ENCODE assay signal across 17 mouse cellular contexts in the genomic region with DNA sequence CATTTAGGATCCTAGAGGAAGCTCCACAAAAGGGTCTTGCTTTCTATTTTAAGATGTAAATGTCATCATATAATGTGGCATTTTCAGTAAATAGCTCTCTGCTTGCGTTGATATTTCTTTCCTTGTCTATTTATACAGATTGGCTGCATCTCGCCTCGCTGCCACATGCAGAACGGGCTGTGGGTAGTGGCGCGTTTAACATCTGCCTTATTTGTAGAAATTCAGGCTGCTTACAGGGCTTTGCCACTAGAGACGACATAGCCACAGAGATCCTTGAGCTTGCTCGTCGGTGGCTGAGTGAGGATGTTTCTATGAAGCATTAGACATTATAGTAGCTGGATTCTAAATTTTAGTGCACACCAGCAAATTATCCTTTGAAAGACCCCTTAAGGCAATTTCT. TPM values are rescaled to one million over a fixed set of nuclear protein-coding genes. Genes with fewer than 3 reads are reported as not detected.
A peak's percentile ranks its signal among the peaks of the same experiment; 100 is the strongest.
DNase-seq lines count a peak whose midpoint lies in the region; ATAC-seq and TF ChIP-seq lines count a peak whose summit lies in the region.
"Had no signal": no experiment of that assay in that cellular context is flagged by ENCODE, and none has a peak within 500 bp of the region (broad histone marks: within the 10 kb centered on the region; RNA-seq: fewer than 3 reads in every experiment).

No protein-coding gene starts in this region.

- H3K4me3 ChIP-seq in forebrain, embryonic 15.5 days, result no peak overlapping the region
- H3K4me3 ChIP-seq in forebrain, embryonic 13.5 days, result no peak overlapping the region
- H3K4me3 ChIP-seq in midbrain, embryonic 11.5 days (ENCODE audit: low read depth, low read length), result no peak overlapping the region
- no peak overlapping the region for H3K4me3 ChIP-seq in midbrain, embryonic 10.5 days
- H3K4me3 ChIP-seq in gastrocnemius, adult 2 months, result no peak overlapping the region
- H3K4me3 ChIP-seq: embryonic facial prominence, embryonic 12.5 days; heart, embryonic 15.5 days had no signal

- no peaks in the 10 kb centered on the region for H3K27me3 ChIP-seq in forebrain, embryonic 15.5 days
- no peaks in the 10 kb centered on the region for H3K27me3 ChIP-seq in forebrain, embryonic 13.5 days
- no peaks in the 10 kb centered on the region for H3K27me3 ChIP-seq in midbrain, embryonic 11.5 days (ENCODE audit: control insufficient read depth, insufficient read depth, low read length)
- H3K27me3 ChIP-seq in midbrain, embryonic 10.5 days (ENCODE audit: low read depth, poor library complexity, severe bottlenecking), result no peaks in the 10 kb centered on the region
- H3K27me3 ChIP-seq: embryonic facial prominence, embryonic 12.5 days; heart, embryonic 15.5 days had no signal

- H3K4me1 ChIP-seq in forebrain, embryonic 15.5 days, result no peaks in the 10 kb centered on the region
- no peaks in the 10 kb centered on the region for H3K4me1 ChIP-seq in forebrain, embryonic 13.5 days
- H3K4me1 ChIP-seq in midbrain, embryonic 11.5 days (ENCODE audit: control insufficient read depth, insufficient read depth, low read length), result no peaks in the 10 kb centered on the region
- H3K4me1 ChIP-seq in midbrain, embryonic 10.5 days, result no peaks in the 10 kb centered on the region
- H3K4me1 ChIP-seq: embryonic facial prominence, embryonic 12.5 days had no signal

- DNase-seq in midbrain, embryonic 11.5 days (ENCODE audit: low spot score, missing footprints), result peak; percentile 61
- DNase-seq in midbrain, embryonic 10.5 days (ENCODE audit: low spot score), result no peak
- peak; percentile 66 to 87 for DNase-seq in left cerebral cortex, postnatal 14 days (ENCODE audit: low spot score in 2 of 2)
- DNase-seq in right cerebral cortex, postnatal 36 days (ENCODE audit: low spot score in 2 of 2), result peak; percentile 44 to 47
- no peak for DNase-seq in gastrocnemius, adult 2 months
- no peak for DNase-seq in spleen, adult 12 weeks (ENCODE audit: low spot score)
- DNase-seq: cerebellum, adult 11 months; gastrocnemius, postnatal 10 days had no signal

- peak; percentile 66; the same call in 1 of the 2 replicates for ATAC-seq in forebrain, embryonic 15.5 days (replicated peaks)
- no peak for ATAC-seq in forebrain, embryonic 13.5 days
- ATAC-seq in midbrain, embryonic 11.5 days (ENCODE audit: low FRiP score), result no peak

- H3K9ac ChIP-seq in forebrain, embryonic 15.5 days (replicated peaks), result no peak overlapping the region
- no peak overlapping the region for H3K9ac ChIP-seq in forebrain, embryonic 13.5 days
- no peak overlapping the region for H3K9ac ChIP-seq in midbrain, embryonic 11.5 days (ENCODE audit: low read length)
- H3K9ac ChIP-seq: embryonic facial prominence, embryonic 12.5 days; heart, embryonic 15.5 days had no signal

- H3K36me3 ChIP-seq in forebrain, embryonic 15.5 days, result no peaks in the 10 kb centered on the region
- no peaks in the 10 kb centered on the region for H3K36me3 ChIP-seq in forebrain, embryonic 13.5 days (ENCODE audit: poor library complexity, severe bottlenecking)
- H3K36me3 ChIP-seq in midbrain, embryonic 11.5 days (ENCODE audit: control insufficient read depth, insufficient read depth, low read length), result no peaks in the 10 kb centered on the region
- no peaks in the 10 kb centered on the region for H3K36me3 ChIP-seq in midbrain, embryonic 10.5 days
- H3K36me3 ChIP-seq: embryonic facial prominence, embryonic 12.5 days; heart, embryonic 15.5 days had no signal

- H3K9me3 ChIP-seq in forebrain, embryonic 15.5 days, result no peaks in the 10 kb centered on the region
- H3K9me3 ChIP-seq in forebrain, embryonic 13.5 days (replicated peaks), result no peaks in the 10 kb centered on the region
- no peaks in the 10 kb centered on the region for H3K9me3 ChIP-seq in midbrain, embryonic 11.5 days (ENCODE audit: control insufficient read depth, low read length)
- no peaks in the 10 kb centered on the region for H3K9me3 ChIP-seq in midbrain, embryonic 10.5 days (replicated peaks)
- H3K9me3 ChIP-seq: embryonic facial prominence, embryonic 12.5 days; heart, embryonic 15.5 days had no signal

- WGBS in forebrain, embryonic 15.5 days, result 67% methylated on average over 9 of the region's 9 CpGs
- 78% methylated on average over 9 of the region's 9 CpGs for whole genome bisulfite sequencing in forebrain, embryonic 13.5 days
- WGBS in midbrain, embryonic 11.5 days, result 87% methylated on average over 9 of the region's 9 CpGs
- WGBS in midbrain, embryonic 10.5 days, result 86% methylated on average over 9 of the region's 9 CpGs

- intact Hi-C loops in left cerebral cortex, postnatal 14 days (cut with DNase I), result no loop called here
- intact Hi-C loops in gastrocnemius, adult 2 months (cut with DNase I), result no loop called here

- TF ChIP-seq CTCF in gastrocnemius, adult 2 months (IDR thresholded peaks at IDR 0.05), result no peak

- no peak overlapping the region for H3K4me2 ChIP-seq in forebrain, embryonic 15.5 days (replicated peaks)
- H3K4me2 ChIP-seq in forebrain, embryonic 13.5 days, result no peak overlapping the region
- no peak overlapping the region for H3K4me2 ChIP-seq in midbrain, embryonic 11.5 days
- H3K4me2 ChIP-seq: embryonic facial prominence, embryonic 12.5 days; heart, embryonic 15.5 days had no signal

- H3K27ac ChIP-seq in forebrain, embryonic 15.5 days (replicated peaks), result peak overlapping the region; percentile 49; the same call in 1 of the 2 replicates
- H3K27ac ChIP-seq in forebrain, embryonic 13.5 days, result no peak overlapping the region
- no peak overlapping the region for H3K27ac ChIP-seq in midbrain, embryonic 11.5 days (ENCODE audit: low read depth, low read length)
- H3K27ac ChIP-seq in midbrain, embryonic 10.5 days (replicated peaks), result no peak overlapping the region
- H3K27ac ChIP-seq in gastrocnemius, adult 2 months, result no peak overlapping the region
- H3K27ac ChIP-seq: embryonic facial prominence, embryonic 12.5 days; heart, embryonic 15.5 days; macrophage had no signal

RNA-seq across cellular contexts. Expression of a gene that starts 2.5 kb away (rescaled TPM):
- not detected in 2 replicates for polyA plus RNA-seq in forebrain, embryonic 15.5 days (2015; fragmentation: Nextera tagmentation; extraction: Ambion mirVana)
- polyA plus RNA-seq in forebrain, embryonic 13.5 days (2015; fragmentation: Nextera tagmentation; extraction: Ambion mirVana), result not detected in 2 replicates
- polyA plus RNA-seq in midbrain, embryonic 11.5 days (2014; fragmentation: Nextera tagmentation; extraction: Ambion mirVana), result not detected in 2 replicates
- polyA plus RNA-seq in midbrain, embryonic 10.5 days (2016; fragmentation: Nextera tagmentation; extraction: Ambion mirVana), result not detected in 2 replicates
- not detected for total RNA-seq in left cerebral cortex, postnatal 14 days (2021)
- not detected for total RNA-seq in gastrocnemius, adult 2 months (2021)
- total RNA-seq: gastrocnemius, postnatal 10 days; liver, adult 2 months; neutrophil, adult 5-6 weeks had no signal
- polyA plus RNA-seq: embryonic facial prominence, embryonic 12.5 days; heart, embryonic 15.5 days; kidney, embryonic 16.5 days; liver, adult 2 months; macrophage; urinary bladder, adult 2 months had no signal

Comparison
In these comparisons a context has a peak if more than half of its experiments do, and no peak if none do; other contexts are left out.
1. DNase-seq: peak in midbrain, embryonic 11.5 days (single experiment), left cerebral cortex, postnatal 14 days (2 of 2) and right cerebral cortex, postnatal 36 days (2 of 2); none in midbrain, embryonic 10.5 days (single experiment), gastrocnemius, adult 2 months (single experiment) and spleen, adult 12 weeks (single experiment).